Mouse (Mus musculus) urinary bladder, postnatal 36 days (tissue): ENCODE results near the gene Prox2.
"Not testable (repeated sequence)": the region's sequence is repeated elsewhere in the genome, so short reads cannot be mapped to it uniquely, and the experiment has no call there.

Experiments
- DNase-seq, 2 experiments: peaks; one replicate each; pipeline ENCODE4 v3.0.0; 2022; ENCODE audit warnings: low spot score in 2 of 2, mixed read lengths in 1 of 2

Prox2 gene

DNA sequence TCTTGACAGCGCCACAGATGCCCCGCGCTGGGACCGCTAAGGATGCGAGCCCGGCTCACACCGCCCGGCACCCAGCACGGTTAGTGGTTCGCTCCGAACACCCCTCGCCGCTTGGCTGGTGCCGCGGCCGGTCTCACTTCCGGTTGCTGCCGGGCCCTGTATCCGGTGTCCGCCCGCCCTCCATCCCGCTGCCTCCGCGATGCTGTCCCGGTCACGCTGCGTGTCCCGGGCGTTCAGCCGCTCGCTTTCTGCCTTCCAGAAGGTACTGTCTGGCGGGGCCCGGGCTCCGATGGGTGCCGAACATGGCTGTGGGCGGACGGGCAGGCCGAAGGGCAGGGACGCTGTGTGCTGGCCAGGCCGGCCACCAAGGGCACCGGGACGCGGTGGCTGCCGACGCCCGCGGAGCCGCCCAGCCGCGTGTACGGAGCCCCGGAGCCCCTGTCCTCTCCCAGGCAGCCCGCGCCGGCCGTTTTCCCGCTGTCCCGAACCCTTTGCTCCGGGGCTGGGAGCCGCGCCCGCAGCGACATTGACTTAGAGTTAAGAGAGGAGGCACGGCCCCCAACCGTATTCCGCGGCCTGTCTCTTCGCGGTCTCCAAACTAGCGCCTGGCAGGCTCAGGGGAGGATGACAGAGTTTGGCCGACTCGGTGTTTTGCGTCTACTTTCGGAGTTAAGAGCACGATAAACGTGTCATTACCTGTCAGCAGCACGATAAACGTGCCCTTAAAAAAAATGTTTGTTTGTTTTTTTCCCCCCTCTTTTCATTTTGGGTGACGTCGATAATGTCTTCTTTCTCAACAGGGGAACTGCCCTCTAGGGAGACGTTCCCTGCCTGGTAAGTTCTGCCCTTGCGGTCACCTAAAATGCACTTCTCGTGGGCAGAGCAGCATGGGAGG lies at the start of gene Prox2, which contains the start of gene Dlst:
Gene Prox2, minus strand, starts transcription at position 62 of the 895 bp plus-strand sequence.
Gene Dlst, plus strand, starts transcription at position 136 of the 895 bp plus-strand sequence.
- DNase-seq: peak; percentile 85 to 86

DNA sequence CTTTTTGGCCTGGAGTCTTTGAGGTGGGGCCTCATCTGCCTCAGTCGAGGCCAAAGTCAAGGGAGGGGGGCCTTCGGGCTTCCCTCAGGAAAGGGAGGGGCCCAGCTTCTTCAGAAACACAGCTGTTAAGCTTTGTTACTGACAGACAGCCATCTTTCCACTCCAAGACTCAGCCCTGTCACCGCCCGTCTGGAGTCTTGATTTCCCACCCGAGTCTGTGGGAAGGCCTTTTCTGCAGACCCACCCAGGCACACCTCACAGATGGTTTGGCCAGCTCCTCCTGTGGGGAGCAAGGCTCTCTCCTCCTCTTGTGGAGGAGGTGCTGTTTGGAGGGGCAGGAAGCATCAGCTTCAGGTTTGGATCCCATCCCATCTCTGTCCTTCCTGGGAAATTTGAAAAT lies 49.0 kb upstream of the Prox2 start:
- DNase-seq: no peak

DNA sequence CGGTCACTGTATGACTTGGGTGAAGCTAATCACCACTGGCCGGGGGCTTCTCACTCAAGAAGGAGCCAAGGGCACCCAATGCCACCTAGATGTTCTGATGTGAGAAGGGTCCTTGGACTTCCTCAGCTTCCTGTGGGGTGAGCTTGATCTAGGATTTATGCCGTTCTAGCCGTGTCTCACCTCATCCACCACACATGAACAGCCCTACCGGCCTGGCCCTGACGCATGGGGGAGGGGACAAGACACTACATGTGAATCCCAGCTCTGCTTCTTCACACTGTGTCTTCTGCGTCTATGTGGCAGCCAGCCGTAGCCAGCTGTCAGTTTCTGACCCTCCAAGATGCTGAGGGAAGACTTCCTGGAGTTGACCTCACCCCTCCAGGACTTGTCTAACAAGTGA lies 48.2 kb upstream of the Prox2 start:
- DNase-seq: no peak

DNA sequence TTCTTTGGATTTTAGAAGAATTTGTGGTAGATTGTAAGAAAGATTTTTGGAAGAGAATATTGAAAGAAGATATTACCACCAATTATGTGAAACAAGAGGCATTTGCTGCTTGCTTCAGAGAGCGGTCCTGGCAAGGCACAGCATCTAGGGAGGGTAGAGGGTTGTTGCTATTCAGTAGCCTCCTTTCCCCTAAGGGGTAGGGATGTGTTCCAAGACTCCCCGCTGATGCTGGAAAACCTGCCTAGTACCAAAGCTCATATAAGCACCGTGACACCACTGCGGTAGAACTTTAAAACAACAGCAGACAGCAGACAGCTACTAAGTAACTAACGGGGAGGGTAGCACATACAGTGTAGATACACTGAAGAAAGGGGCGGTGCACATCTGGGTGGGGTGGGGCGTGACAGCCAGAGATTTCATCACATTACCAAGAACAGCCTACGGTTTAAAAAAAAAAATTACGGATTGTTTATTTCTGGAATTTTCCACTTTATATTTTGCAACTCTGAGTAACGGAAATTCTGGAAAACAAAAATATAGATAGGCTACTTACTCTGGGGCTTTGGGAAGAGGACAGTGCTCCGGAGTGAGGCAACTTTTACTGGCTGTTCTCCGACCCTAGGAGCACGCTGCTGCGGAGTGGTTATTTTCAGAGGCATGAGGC lies 47.4 kb upstream of the Prox2 start:
- no peak for DNase-seq

DNA sequence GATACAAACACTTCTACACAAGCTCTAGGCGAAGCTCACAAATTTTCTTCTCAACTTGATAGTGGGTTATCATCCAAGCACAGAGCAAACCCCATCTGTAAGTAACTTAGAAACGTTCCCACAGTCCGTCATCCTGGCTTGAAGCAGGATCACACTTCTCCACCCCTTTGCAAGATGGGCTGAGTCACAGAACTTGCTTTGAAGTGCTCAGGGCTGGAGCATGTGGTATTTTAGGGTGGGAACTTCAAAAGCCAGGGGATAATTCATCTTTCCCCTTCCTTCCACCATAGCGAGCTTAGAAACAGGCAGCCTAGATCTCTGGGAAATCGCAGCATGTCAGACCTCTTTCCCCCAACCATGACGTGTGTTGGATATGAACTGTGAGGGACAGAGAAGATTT lies 45.8 kb upstream of the Prox2 start:
- DNase-seq: no peak

DNA sequence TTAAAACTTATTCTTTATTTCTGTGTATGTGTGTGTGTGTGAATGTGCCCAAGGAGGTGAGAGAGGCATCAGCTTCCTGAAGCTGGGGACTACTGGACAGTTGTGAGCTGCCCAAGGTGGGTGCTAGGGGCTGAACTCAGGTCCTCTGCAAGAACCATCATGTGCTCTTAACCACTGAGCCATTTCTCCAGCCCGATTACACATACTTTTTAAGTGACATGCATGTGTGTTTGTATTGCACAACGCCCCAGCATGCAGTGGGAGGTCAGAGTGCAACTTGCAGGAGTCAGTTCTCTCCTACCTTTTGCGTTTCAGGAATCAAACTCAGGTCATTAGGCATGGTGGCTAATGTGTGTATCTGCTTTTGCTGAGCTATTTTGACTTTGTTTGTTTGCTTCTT lies 42.5 kb upstream of the Prox2 start:
- DNase-seq: no peak

DNA sequence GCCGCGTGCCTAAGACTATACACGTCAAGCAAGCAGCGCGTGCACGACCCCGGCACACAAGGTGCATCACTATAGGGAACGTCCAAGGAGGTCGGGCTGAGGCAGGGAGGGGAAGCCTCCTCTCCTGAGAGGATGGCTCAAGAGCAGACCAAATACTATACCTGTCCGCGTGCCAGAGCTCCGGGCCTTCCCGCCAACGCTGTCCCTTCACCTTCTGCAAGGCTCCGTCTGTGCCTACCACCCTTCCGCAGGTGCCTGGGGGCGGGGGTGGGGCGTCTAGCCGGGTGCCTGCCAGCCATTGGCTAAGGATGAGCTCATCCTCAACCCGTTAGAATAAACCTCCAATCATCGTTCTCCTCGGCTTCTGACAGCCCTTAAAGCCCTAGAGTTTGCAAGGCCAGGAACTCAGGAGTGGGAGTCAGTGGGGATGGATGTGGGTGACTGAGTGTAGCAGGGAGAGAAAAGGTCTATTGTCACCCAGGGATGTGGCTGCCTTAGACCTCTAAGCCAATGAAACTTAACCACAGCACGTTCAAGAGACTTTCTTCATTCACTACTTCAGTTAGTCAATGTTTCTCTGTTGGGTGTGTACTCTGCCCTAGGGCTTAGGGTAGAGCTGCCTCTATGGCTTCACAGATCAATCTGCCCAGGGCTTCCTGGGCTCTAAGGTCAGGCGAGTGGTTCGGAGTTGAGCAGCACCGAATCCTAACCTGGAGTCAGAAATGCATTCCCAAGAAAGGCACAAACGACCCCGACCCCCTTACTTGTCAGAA lies 40.6 kb upstream of the Prox2 start, which contains the start of gene Rps6kl1:
Gene Rps6kl1, minus strand, starts transcription at position 263 of the 773 bp plus-strand sequence.
- no peak for DNase-seq

DNA sequence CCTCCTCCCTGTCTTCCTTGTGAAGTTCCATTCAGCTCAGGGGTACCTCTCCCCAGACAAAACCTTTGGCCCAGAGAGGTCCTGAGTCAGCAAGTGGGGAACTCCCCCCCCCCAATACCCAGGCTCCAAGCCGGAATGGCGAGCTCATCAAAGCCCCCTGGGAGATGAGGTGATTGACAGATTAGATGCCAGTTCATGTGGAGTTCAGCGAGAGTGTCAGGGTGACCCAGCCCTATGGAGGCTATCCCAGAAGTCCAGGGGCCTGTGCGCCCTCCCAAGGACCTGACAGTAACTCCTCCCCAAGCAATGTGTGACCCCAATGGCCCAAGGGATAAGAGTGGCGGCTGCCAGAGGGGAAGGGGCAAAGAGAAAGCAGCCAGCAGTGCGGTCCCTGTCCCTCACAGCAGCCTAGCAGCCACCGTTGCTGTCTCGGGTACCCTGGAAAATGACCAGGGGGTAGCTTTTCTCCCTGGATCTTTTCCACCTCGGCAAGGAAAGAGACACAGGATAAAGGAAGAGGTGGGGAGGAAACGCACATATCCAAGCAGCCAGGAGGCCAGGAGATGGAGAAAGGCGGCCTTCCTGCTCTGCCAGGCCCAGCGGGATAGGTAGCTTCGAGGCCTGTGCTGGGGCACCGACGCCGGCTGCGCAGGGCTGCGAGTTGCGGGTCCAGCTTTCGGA lies 39.9 kb upstream of the Prox2 start:
- no peak for DNase-seq

DNA sequence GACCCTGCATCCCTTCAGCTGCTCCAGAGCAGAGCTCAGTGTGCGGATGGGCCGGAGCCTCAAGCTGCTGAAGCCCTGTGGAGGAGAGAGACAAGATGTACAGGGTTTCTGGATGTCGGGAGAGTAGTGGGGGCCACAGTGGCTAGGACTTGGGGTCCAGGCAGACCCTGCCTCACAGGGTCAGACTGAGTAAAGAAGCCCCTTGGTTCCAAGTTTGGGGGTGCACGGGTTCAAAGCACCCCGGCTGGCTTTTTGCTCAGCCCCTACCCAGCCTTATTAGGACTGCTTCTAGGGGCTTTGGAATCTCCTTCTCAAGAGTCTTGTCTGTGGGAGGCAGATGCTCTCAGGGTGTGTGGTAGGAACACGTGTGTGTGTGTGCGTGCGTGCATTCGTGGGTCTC lies 36.3 kb upstream of the Prox2 start:
- DNase-seq: no peak

DNA sequence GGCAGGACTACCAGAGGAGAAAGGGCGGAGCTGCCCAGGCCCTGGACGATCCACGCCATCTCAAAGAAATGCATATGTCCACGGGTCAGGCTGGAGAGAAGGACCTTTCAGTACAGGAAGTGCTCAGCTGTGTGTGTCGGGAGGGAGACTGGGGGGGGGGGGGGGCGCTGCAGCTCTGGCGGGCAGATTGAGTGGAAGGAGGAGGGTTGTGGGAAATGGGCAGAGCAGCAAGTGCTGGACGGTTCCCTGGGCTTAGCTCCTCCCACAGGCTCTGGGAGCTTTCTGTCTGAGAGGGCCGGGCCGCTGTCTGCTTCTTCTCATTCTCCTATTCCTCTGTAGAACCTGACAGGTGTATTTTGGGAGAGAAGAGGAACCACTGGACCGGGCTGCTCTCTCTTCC lies 35.8 kb upstream of the Prox2 start:
- DNase-seq: no peak

DNA sequence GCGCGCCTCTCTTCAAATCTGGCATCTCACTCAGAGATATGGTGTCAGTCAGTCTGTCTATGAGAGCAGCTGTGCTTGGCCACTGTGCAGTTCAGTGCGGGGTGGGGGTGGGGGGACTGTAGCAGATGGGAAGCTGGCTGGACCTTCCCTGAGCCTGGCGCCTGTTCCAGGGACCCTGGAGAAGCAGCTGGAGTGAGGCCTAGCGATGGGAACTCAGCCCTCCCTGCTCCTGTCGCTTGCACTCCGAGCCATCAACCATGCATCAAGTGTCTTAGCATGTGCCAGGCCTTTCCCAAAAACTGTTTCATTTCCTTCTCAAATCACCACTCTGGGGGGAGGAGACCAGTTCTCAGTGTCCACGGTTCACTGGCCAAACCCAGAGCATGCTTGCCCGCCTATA lies 35.1 kb upstream of the Prox2 start:
- DNase-seq: no peak

DNA sequence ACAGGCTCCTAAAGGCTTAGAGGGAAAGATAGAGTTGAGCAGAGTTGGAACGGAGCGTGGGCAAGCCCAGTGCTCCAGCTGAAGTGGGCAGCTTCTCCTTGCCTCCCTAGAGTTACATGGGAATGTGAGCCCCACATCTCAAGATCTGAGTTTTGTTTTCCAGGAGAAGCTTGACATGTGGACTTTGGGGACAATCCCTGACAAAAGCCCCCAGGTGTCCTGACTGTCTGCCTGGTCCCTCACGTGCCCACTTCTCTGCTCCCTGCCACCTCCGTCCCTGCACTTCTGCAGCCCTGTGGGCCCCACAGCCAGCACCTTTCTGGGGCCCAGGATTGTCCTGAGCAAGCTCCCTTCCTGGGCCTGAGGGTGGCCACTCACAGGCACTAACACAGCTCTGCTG lies 34.3 kb upstream of the Prox2 start:
- DNase-seq: no peak

DNA sequence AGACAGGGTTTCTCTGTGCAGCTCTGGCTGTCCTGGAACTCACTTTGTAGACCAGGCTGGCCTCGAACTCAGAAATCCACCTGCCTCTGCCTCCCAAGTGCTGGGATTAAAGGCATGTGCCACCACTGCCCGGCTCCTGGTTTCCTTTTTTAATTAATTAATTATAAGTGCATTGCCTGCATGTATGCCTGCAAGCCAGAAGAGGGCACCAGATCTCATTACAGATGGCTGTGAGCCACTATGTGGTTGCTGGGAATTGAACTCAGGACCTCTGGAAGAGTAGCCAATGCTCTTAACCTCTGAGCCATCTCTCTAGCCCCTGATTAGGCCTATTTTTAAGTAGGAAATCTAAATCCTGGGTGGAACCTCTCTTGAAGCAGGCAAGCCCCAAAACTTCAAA lies 33.7 kb upstream of the Prox2 start:
- not testable (repeated sequence) for DNase-seq

DNA sequence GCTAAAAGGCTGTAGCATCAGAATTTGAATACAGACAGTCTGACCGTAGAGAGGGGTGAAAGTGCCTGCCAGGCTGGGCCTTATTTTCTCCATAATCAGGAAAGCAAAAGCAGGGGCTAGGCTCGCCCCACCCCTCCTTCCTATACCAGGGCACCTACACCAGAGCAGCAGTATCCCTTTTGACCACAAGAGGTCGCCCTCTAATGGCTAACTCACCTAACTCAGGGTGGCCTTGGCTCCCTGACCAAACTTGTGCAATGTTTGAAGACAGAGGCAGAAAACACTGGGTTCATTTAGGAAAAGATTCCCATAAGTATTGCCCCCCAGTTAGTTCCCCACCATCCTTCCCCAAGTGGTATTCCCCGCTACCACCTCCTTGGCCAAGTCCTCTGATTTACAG lies 32.2 kb upstream of the Prox2 start:
- peak; percentile 77 to 86 for DNase-seq

DNA sequence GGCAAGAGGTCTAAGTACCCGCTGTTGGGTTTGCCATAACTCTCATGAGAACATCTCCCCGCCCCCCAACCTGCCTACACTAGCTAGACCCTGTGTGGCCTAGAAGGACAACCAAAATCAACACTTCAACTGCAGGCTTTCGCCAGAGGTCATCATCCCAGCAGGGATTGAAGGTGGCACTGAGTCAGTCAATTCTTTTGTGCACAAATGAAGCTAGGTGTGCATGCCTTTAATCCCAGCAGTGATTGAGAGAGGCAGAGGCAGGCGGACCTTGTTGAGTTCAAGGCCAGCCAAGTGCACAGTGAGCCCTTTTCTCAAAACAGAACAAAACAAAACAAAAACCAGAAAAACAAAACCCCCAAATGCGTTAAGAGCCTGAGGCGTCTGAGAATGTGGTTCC lies 30.5 kb upstream of the Prox2 start:
- DNase-seq: no peak

DNA sequence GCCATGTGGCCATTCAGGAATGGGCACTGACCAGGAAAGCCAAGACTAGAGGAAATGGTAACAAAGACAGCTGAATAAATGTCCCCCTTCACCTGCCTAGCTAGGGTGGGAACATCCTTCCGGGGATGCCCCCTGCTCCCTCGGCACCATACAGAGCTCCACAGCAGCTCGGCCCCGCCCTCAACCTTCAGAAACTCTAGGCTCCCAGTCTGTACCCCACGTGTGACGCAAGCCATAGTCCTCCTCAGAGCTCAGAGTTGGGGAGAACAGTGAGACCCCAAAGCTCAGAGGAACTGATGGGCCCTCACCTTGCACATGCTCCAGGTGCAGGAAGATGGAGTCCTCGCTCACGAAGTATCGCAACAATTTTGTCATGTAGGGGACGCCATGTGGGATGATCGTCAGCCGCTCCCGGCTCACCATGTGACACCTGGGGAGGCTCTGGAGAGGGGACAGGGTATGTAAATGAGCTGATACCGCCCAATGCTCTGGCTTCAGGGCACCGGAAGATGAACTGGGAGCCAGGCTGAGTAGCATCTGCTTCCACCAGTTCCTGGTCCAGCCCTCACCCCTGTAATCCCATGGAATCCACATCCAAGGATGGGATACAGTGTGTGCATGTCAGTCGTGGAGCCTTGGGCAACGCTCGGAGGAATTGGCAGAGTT lies 29.6 kb upstream of the Prox2 start:
- no peak for DNase-seq

DNA sequence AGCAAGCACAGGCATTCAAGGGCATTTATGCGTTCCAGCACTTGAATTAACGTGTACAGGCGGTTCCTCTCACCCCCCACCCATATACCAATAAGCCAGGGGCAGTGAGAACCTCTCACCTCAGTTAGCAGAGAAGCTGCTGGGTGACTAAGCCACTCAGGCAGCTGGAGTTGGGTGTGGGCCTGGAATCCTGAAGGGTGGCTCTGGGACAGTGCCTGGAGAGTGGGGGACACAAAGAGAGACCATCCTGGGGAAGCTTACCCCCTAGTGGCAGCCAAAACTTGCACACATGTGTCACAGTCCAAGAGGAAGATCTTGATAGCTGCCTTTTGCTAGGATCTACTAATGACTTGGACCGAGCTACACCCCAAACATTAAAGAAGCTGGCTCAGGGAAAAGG lies 26.1 kb upstream of the Prox2 start:
- DNase-seq: no peak

DNA sequence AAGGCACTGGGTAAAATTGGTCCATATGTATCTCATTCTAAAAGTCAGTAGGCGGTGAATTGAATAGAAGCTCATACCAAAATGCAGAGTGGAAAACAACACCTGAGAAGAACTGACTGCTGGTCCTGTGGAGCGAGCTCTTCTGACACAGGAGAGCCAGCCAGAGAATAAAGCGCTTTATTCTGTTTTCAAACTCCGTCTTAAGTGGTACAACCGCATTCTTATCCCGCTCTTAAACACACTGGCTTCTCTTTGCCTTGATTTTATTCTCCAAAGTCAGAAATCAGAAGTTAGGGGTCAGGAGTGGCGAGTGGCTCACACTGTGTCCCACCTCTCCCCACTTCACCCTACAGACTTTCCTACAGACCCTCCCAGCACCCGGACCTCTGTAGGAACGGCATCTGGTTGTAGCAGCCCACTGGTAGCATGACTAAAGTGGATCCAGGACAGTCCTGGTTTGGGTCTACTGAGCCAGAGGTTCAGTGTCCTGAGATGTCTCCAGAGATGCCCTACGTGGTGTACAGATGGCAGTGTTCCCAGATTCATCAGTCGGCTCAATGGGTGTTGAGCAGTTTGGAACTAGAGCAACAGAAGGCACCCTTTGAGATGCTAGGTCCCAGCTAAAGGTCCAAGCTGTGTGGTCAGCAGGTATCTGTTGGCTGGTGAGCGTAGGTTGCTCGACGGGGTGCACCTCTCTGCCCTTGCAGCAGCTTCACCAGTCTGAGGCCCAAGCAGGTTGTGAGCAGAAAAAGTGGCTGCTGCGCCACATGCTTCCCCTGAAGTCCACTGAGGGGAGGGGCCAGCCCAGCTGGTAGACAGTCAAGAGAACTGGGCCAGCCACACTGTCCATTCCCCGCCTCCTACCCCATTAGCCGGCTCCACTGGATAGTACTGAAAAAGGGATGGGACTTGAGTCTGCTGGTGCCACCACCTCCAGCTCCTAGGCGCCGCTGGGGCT lies 25.2 kb upstream of the Prox2 start:
- no peak for DNase-seq

DNA sequence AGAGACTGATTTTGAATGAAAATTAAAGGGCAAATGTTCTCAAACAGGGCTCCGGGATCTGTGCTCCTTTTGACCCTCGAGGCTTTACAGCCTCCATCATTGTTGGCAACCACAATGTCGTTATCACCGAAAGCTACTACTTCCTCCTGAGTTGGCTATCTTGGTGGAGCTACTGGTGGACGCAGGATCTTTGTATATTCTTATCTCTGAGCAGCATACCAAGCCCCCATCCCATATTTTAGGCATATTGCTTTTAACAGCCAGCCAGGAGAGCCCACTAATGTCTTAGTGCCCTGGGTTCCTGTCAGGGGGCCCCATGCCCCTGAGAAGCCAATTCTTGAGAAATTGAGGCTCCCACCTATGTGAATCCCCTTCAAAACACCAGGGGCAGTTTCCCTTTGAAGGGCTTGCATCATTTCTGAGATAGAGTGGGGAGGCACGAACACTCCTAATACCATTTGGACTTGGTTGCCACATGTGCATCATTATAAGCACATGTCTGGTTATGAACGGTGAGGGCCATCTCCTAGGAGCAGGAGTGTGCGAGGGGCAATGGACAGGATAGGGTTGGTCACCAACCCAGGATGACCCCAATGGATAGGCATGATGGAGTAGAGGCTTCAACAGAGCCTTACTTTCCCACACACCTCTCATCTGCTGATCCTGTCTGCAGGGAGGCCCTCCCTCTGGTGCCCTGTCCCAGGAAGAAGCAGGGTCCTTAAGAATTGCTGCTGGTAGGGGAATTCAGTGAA lies 23.7 kb upstream of the Prox2 start:
- no peak for DNase-seq
